Mouse (Mus musculus) thymus, postnatal 10 days (tissue): ENCODE measurements at regions not wholly inside any gene's neighbourhood (a gene's known extent, or its start where the extent isn't known, plus 50 kb on each side); places are given as distances from the start of the nearest gene placed in this dataset.
"Not testable (repeated sequence)": the region's sequence is repeated elsewhere in the genome, so short reads cannot be mapped to it uniquely, and the experiment has no call there.

Experiments used
- DNase-seq, 2 experiments: peaks; one replicate each; pipeline ENCODE4 v3.0.0; 2021; ENCODE audit warnings: low spot score in 2 of 2

- no peak for DNase-seq
Observed at GRCm38 (mm10) chr12:112298521-112298920, 152.5 kb downstream of the Kif26a start.

- no peak for DNase-seq
Observed at GRCm38 (mm10) chr12:112299089-112299488, 153.1 kb downstream of the Kif26a start.

- DNase-seq: no peak
Observed at GRCm38 (mm10) chr12:112299603-112300002, 153.6 kb downstream of the Kif26a start.

- no peak for DNase-seq
Observed at GRCm38 (mm10) chr12:112300125-112300524, 154.1 kb downstream of the Kif26a start.

- DNase-seq: no peak
Observed at GRCm38 (mm10) chr12:112301411-112301891, 155.4 kb downstream of the Kif26a start.

- no peak for DNase-seq
Observed at GRCm38 (mm10) chr12:112301929-112302328, 155.9 kb downstream of the Kif26a start.

GRCm38 (mm10) chr12:112306208-112306607 lies 160.2 kb downstream of the Kif26a start:
- no peak for DNase-seq

GRCm38 (mm10) chr12:112308016-112308415 lies 162.0 kb downstream of the Kif26a start:
- DNase-seq: no peak

- DNase-seq: not testable (repeated sequence)
Observed at GRCm38 (mm10) chr12:112309096-112309495, 163.1 kb downstream of the Kif26a start.

- no peak for DNase-seq
Observed at GRCm38 (mm10) chr12:112309781-112310180, 163.8 kb downstream of the Kif26a start.

- DNase-seq: no peak
Observed at GRCm38 (mm10) chr12:112310661-112311060, 164.7 kb downstream of the Kif26a start.

- DNase-seq: no peak
Observed at GRCm38 (mm10) chr12:112314781-112315180, 168.8 kb downstream of the Kif26a start.

- no peak for DNase-seq
Observed at GRCm38 (mm10) chr12:112317191-112317590, 171.2 kb downstream of the Kif26a start.

GRCm38 (mm10) chr12:112318461-112318860 lies 170.8 kb upstream of the A530016L24Rik start:
- no peak for DNase-seq

GRCm38 (mm10) chr12:112322196-112322595 lies 167.1 kb upstream of the A530016L24Rik start:
- no peak for DNase-seq

- DNase-seq: no peak
Observed at GRCm38 (mm10) chr12:112327411-112327810, 161.8 kb upstream of the A530016L24Rik start.

- no peak for DNase-seq
Observed at GRCm38 (mm10) chr12:112328809-112329575, 160.3 kb upstream of the A530016L24Rik start.

- DNase-seq: no peak
Observed at GRCm38 (mm10) chr12:112329701-112330301, 159.4 kb upstream of the A530016L24Rik start.

- no peak for DNase-seq
Observed at GRCm38 (mm10) chr12:112330557-112330956, 158.7 kb upstream of the A530016L24Rik start.

- DNase-seq: no peak
Observed at GRCm38 (mm10) chr12:112331061-112331460, 158.2 kb upstream of the A530016L24Rik start.

- no peak for DNase-seq
Observed at GRCm38 (mm10) chr12:112333125-112334079, 155.8 kb upstream of the A530016L24Rik start.
